Mouse (Mus musculus) MEL (cell line): Measurements from ENCODE around the gene Tbck. TPM values are rescaled to one million over a fixed set of nuclear protein-coding genes. Genes with fewer than 3 reads are reported as not detected.

Experiments used
- DNase-seq: peaks from one replicate; pipeline ENCODE4 v3.0.0; 2011; ENCODE audit warnings: low read depth, low spot score
- H3K27ac ChIP-seq: 2 replicates; pipeline ENCODE4 v1.5.1; 2012; ENCODE audit warnings: low read depth, mild to moderate bottlenecking, control low read depth, low read length, moderate library complexity; ENCODE audit not compliant: control insufficient read depth
- H3K27me3 ChIP-seq, 2 experiments: fragments of 150-350 bp in 1 of 2; sonication (generic) in 1 of 2; 2 replicates each; pipeline ENCODE4 v1.6.1; 2012; ENCODE audit warnings: low read length in 2 of 2, mild to moderate bottlenecking in 2 of 2, improper control_type of control experiment in 1 of 2, moderate library complexity in 1 of 2; ENCODE audit not compliant: insufficient read depth in 2 of 2, control insufficient read depth in 1 of 2
- H3K36me3 ChIP-seq, 2 experiments: 2 replicates each; pipeline ENCODE4 v1.6.1; 2012 to 2014; ENCODE audit warnings: low read length in 2 of 2, improper control_type of control experiment in 1 of 2, inconsistent platforms in 1 of 2, mild to moderate bottlenecking in 1 of 2; ENCODE audit not compliant: insufficient read depth in 2 of 2, control insufficient read depth in 1 of 2
- H3K4me1 ChIP-seq, 2 experiments: fragments of 150-350 bp in 1 of 2; sonication (generic) in 1 of 2; 2 replicates each; pipeline ENCODE4 v1.6.1; 2012; ENCODE audit warnings: low read length in 2 of 2, improper control_type of control experiment in 1 of 2, mild to moderate bottlenecking in 1 of 2; ENCODE audit not compliant: insufficient read depth in 2 of 2, control insufficient read depth in 1 of 2
- H3K4me3 ChIP-seq, 2 experiments: fragments of 150-350 bp in 1 of 2; sonication (generic) in 1 of 2; 2 replicates each; pipeline ENCODE4 v1.5.1; 2012; ENCODE audit warnings: low read depth in 2 of 2, low read length in 2 of 2, mild to moderate bottlenecking in 2 of 2, moderate library complexity in 2 of 2, control low read depth in 1 of 2, improper control_type of control experiment in 1 of 2; ENCODE audit not compliant: control insufficient read depth in 1 of 2, insufficient read depth in 1 of 2
- H3K79me2 ChIP-seq: 2 replicates; pipeline ENCODE4 v1.6.1; 2012; ENCODE audit warnings: mild to moderate bottlenecking, low read length, moderate library complexity; ENCODE audit not compliant: control insufficient read depth, poor library complexity, insufficient read depth
- H3K9ac ChIP-seq: 2 replicates; pipeline ENCODE4 v1.6.1; 2012; ENCODE audit warnings: low read depth, mild to moderate bottlenecking, control low read depth, low read length, moderate library complexity; ENCODE audit not compliant: control insufficient read depth, poor library complexity, severe bottlenecking
- H3K9me3 ChIP-seq: fragments of 150-350 bp; sonication (generic); replicated peaks from 2 replicates; pipeline ENCODE4 v1.6.1; 2012; ENCODE audit warnings: mild to moderate bottlenecking, low read length, improper control_type of control experiment, moderate library complexity; ENCODE audit not compliant: insufficient read depth
- BHLHE40 ChIP-seq: IDR thresholded peaks from 2 replicates; pipeline ENCODE4 v1.6.1; 2012; ENCODE audit warnings: low read depth, mild to moderate bottlenecking, inconsistent platforms, low read length, improper control_type of control experiment, borderline replicate concordance
- CHD2 ChIP-seq: IDR thresholded peaks from 2 replicates; pipeline ENCODE4 v1.6.1; 2011; ENCODE audit warnings: low read length, improper control_type of control experiment
- E2F4 ChIP-seq: IDR thresholded peaks from 2 replicates; pipeline ENCODE4 v1.6.1; 2011; ENCODE audit warnings: low read depth, low read length, improper control_type of control experiment, borderline replicate concordance
- ELF1 ChIP-seq: IDR thresholded peaks from 2 replicates; pipeline ENCODE4 v1.6.1; 2014; ENCODE audit warnings: low read depth, mild to moderate bottlenecking, inconsistent platforms, low read length, improper control_type of control experiment, moderate library complexity
- EP300 ChIP-seq, 2 experiments: IDR thresholded peaks; 2 replicates each; pipeline ENCODE4 v1.6.1; 2011; ENCODE audit warnings: improper control_type of control experiment in 2 of 2, low read length in 2 of 2, low read depth in 1 of 2, mild to moderate bottlenecking in 1 of 2
- KAT2A ChIP-seq: conservative IDR thresholded peaks from 2 replicates; pipeline ENCODE4 v1.6.1; 2012; ENCODE audit warnings: low read depth, low read length, improper control_type of control experiment, inconsistent platforms
- MAX ChIP-seq: IDR thresholded peaks from 2 replicates; pipeline ENCODE4 v1.6.1; 2011; ENCODE audit warnings: low read length, improper control_type of control experiment
- MYC ChIP-seq: IDR thresholded peaks from 2 replicates; pipeline ENCODE4 v1.6.1; 2011; ENCODE audit warnings: low read depth, mild to moderate bottlenecking, low read length, improper control_type of control experiment, moderate library complexity
- NRF1 ChIP-seq: IDR thresholded peaks from 2 replicates; pipeline ENCODE4 v1.6.1; 2014; ENCODE audit warnings: low read depth, mild to moderate bottlenecking, inconsistent platforms, low read length, improper control_type of control experiment, moderate library complexity; ENCODE audit not compliant: poor library complexity, insufficient read depth, severe bottlenecking
- POLR2A ChIP-seq, 2 experiments: IDR thresholded peaks; 2 replicates each; pipeline ENCODE4 v1.6.1; 2011 to 2012; ENCODE audit warnings: low read length in 2 of 2, mild to moderate bottlenecking in 2 of 2, control low read depth in 1 of 2, improper control_type of control experiment in 1 of 2, low read depth in 1 of 2, moderate library complexity in 1 of 2; ENCODE audit not compliant: control insufficient read depth in 1 of 2, insufficient read depth in 1 of 2, poor library complexity in 1 of 2
- POLR2AphosphoS5 ChIP-seq: IDR thresholded peaks from 2 replicates; pipeline ENCODE4 v1.6.1; 2012; ENCODE audit warnings: low read depth, borderline replicate concordance, mild to moderate bottlenecking, inconsistent platforms, low read length, moderate library complexity, mixed read lengths
- RAD21 ChIP-seq: IDR thresholded peaks from 2 replicates; pipeline ENCODE4 v1.6.1; 2011; ENCODE audit warnings: mild to moderate bottlenecking, low read depth, low read length, improper control_type of control experiment
- RCOR1 ChIP-seq: IDR thresholded peaks from 2 replicates; pipeline ENCODE4 v1.6.1; 2012; ENCODE audit warnings: low read depth, mild to moderate bottlenecking, inconsistent platforms, low read length, improper control_type of control experiment
- SIN3A ChIP-seq: IDR thresholded peaks from 2 replicates; pipeline ENCODE4 v1.6.1; 2012; ENCODE audit warnings: low read length, improper control_type of control experiment, inconsistent platforms
- SMC3 ChIP-seq: IDR thresholded peaks from 2 replicates; pipeline ENCODE4 v1.6.1; 2011; ENCODE audit warnings: low read depth, low read length, improper control_type of control experiment
- TBP ChIP-seq: IDR thresholded peaks from 2 replicates; pipeline ENCODE4 v1.8.0; 2011; ENCODE audit warnings: low read depth, low read length, improper control_type of control experiment
- USF2 ChIP-seq, 2 experiments: IDR thresholded peaks; 2 replicates each; pipeline ENCODE4 v1.6.1; 2011 to 2012; ENCODE audit warnings: improper control_type of control experiment in 2 of 2, low read length in 2 of 2, borderline replicate concordance in 1 of 2, inconsistent platforms in 1 of 2, low read depth in 1 of 2, mild to moderate bottlenecking in 1 of 2; ENCODE audit not compliant: insufficient read depth in 1 of 2
- ZMIZ1 ChIP-seq: IDR thresholded peaks from 2 replicates; pipeline ENCODE4 v1.6.1; 2012; ENCODE audit warnings: low read depth, mild to moderate bottlenecking, inconsistent platforms, low read length, improper control_type of control experiment, moderate library complexity
- ZNF384 ChIP-seq: IDR thresholded peaks from 2 replicates; pipeline ENCODE4 v1.6.1; 2012; ENCODE audit warnings: low read depth, mild to moderate bottlenecking, inconsistent platforms, low read length, improper control_type of control experiment
- polyA plus RNA-seq, 2 experiments: library from polyadenylated mRNA; stranded (reverse) in 1 of 2; unstranded in 1 of 2; fragments of >175 nt in 1 of 2; fragments of >200 nt in 1 of 2; gene quantifications; 2 replicates each; pipeline versions ENCODE4 v1.2.1 to v1.2.4; 2012; ENCODE audit warnings: low replicate concordance in 2 of 2, low read depth in 1 of 2; ENCODE audit not compliant: insufficient read length in 2 of 2, insufficient read depth in 1 of 2, missing spikeins in 1 of 2
- total RNA-seq: library from RNA; depleted of rRNA; stranded (reverse); fragments of 300-350 nt; gene quantifications from 2 replicates; pipeline ENCODE4 v1.2.3, GENCODE M21; 2012

Gene Tbck
- total and polyA plus RNA-seq, 3 experiments, result 4.6 to 7.5 TPM; not detected in 1

GRCm38 (mm10) chr3:132871318-132871904 is 187.5 kb downstream of the Tbck start:
- Histone ChIP-seq H3K27me3 (peaks cover 3 to 4% of the 10 kb centered on the region in 2 experiments; a peak in 3 of 4 replicates), H3K36me3 (no peaks in the 10 kb centered on the region), H3K9ac (no peak overlapping the region), H3K79me2 (no peaks in the 10 kb centered on the region), H3K27ac (no peak overlapping the region), H3K4me3 (no peak overlapping the region), H3K4me1 (no peaks in the 10 kb centered on the region), H3K9me3 (no peaks in the 10 kb centered on the region)
- TF ChIP-seq KAT2A, result no peak
- TF ChIP-seq ZNF384, result no peak
- TF ChIP-seq SMC3, result no peak
- no peak for TF ChIP-seq BHLHE40
- TF ChIP-seq TBP, result no peak
- no peak for TF ChIP-seq RCOR1
- TF ChIP-seq POLR2A (IDR thresholded peaks at IDR 0.05; ENCODE audit: control insufficient read depth in 1 of 2, insufficient read depth in 1 of 2, low read depth in 1 of 2, low read length in 2 of 2, poor library complexity in 1 of 2), result no peak
- TF ChIP-seq EP300 (IDR thresholded peaks at IDR 0.05; ENCODE audit: low read depth in 1 of 2, low read length in 2 of 2), result no peak
- no peak for TF ChIP-seq ELF1
- TF ChIP-seq POLR2AphosphoS5, result no peak
- TF ChIP-seq USF2 (IDR thresholded peaks at IDR 0.05; ENCODE audit: borderline replicate concordance in 1 of 2, insufficient read depth in 1 of 2, low read depth in 1 of 2, low read length in 2 of 2), result no peak
- no peak for TF ChIP-seq E2F4
- TF ChIP-seq MYC, result no peak
- TF ChIP-seq SIN3A, result no peak
- no peak for TF ChIP-seq NRF1
- DNase-seq, result no peak

- no peaks in the 10 kb centered on the region for H3K4me1 ChIP-seq
- DNase-seq, result no peak
- peaks cover 3 to 4% of the 10 kb centered on the region in 2 experiments; a peak in 3 of 4 replicates for H3K27me3 ChIP-seq
- no peaks in the 10 kb centered on the region for H3K36me3 ChIP-seq
- no peak overlapping the region for H3K9ac ChIP-seq
- no peak overlapping the region for H3K27ac ChIP-seq
- no peaks in the 10 kb centered on the region for H3K9me3 ChIP-seq
- no peaks in the 10 kb centered on the region for H3K79me2 ChIP-seq
- no peak for TF ChIP-seq BHLHE40
- TF ChIP-seq CHD2, result no peak
- no peak for TF ChIP-seq RAD21
- TF ChIP-seq MYC, result no peak
- no peak for TF ChIP-seq RCOR1
- no peak for TF ChIP-seq KAT2A
- TF ChIP-seq MAX, result no peak
- TF ChIP-seq ZMIZ1, result no peak
- no peak for TF ChIP-seq TBP
- no peak for TF ChIP-seq USF2 (IDR thresholded peaks at IDR 0.05; ENCODE audit: borderline replicate concordance in 1 of 2, insufficient read depth in 1 of 2, low read depth in 1 of 2, low read length in 2 of 2)
- no peak overlapping the region for H3K4me3 ChIP-seq
Measured at GRCm38 (mm10) chr3:132873251-132873650, 189.3 kb downstream of the Tbck start.
